Mouse (Mus musculus) c-Kit-positive CD71-negative TER-119-negative erythroid progenitor cells, embryonic 14.5 days (primary cell): ENCODE results near the gene Phf5a.

Experiments
- DNase-seq: peaks from one replicate; pipeline ENCODE4 v3.0.0-alpha.2; 2013; ENCODE audit warnings: low read depth

The Phf5a gene

DNA sequence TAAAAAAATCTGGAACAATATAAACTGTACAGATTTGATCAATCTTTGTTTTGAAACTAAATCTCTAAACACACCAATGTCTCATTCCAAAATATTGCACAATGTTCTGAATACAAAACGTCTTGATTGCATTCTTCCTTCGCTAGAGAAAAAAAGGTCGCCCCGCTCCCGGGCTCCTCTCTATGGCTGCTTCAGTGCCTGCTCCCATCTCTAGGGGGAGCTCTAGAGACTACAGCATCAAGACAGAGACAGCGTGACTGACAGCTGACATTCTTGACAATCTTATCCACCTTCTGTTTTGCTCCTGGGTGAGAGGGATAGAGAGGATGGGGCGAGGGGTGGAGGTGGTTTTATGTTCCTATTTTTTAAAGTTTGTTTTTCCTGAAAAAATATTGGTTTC is 23.4 kb downstream of the Phf5a start:
- peak; percentile 73 for DNase-seq

DNA sequence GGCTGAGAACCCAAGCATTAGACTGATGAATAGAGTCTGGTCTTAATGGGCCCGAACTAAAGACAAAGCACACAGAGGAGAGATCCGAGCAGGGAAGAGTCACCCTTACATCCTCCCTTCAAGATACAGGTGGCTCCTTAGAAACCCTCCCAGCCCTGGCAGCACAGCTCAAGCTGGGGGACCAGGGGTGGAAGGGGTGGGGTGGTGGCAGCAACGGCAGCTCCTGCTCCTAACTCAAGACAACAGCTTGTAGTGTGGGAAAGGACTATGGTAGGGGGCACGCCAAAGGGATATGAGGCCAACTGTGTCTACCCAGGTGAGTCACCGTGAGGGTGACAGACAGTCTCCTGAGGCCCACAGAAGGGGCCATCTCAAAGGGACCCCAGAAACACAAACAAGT is 23.9 kb downstream of the Phf5a start:
- DNase-seq, result no peak

DNA sequence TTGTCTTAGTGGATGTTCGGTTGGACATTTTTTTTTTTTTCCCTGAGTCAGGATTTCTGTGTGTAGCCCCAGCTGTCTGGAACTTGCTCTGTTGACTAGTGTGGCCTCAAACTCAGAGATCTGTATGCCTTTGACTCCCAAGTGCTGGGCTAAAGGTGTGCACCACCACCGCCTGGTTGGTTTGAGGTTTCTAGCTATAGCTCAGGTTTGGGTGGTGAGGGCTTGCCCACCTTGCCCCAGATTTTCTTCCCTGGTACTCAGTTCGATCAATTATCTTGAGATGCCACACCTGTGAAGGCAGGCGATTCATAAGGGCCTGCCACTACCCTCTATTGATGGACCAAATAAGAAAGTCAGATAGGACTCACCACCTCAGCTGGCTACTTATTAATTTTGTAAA is 24.6 kb downstream of the Phf5a start:
- no peak for DNase-seq

DNA sequence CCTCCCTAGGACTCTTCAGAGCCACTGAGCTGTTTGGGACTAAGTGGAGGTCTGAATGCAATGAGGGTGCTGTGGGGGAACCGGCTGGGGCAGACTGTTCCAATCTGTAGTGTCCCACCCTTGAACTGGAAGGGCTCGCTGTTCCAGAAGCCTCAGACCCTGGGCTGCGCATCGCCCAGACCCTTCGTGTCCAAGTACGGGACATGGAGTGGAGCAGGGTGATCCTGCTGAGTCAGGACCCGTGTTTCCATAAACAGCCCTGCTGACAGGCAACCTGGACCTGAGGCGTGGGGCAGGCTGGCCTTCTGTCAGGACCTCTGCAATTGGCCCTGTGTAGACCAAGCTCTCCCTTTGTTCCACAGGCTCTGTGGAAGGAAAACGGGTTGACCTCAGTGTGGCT is 25.0 kb downstream of the Phf5a start:
- DNase-seq, result no peak

DNA sequence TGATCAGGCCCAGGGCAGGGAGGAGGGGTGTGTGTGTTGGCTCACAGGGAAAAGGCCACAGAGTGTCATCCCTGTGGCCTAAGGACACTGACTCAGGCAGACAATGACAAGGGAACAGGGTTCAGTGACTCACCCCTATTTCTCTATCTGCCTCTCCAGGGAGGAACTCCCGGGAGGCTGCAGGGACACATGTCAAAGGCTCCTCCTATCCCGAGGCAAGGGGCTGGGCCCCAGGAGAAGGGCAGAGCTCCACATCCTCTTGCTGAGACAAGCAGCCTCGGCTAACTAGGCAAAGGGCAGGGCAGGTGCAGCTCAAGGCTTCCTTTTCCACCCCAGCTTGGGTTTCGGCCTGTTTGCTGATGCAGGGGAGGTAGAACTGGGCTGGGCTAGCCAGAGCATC is 26.0 kb downstream of the Phf5a start:
- no peak for DNase-seq

DNA sequence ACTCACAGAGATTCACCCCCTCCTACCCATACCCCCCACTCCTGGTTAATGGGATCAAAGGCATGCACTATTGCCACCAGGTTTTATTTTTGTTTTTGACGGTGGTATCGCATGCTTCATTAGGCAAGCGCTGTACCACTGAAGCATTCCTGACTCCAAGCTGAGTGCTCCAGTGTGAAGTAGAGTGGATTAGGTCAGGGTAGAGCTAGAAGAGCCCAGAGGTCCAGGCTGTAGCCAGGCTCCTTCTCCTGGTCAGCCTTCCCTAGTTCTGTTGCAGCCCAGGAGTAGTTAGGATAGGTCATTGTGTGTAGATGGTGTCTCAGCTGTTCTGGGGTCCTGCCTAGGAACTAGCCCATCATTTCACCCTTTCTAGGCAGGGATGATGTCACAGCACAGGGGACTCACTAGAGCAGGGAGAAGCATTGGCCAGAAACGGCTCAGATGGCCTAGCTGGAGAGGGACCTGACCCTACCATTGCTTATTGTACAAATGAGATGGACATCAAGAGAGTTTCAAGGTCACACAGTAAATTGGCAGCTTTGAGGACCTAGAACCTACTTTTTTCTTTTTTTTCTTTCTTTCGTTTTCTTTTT is 26.6 kb downstream of the Phf5a start:
- no peak for DNase-seq

DNA sequence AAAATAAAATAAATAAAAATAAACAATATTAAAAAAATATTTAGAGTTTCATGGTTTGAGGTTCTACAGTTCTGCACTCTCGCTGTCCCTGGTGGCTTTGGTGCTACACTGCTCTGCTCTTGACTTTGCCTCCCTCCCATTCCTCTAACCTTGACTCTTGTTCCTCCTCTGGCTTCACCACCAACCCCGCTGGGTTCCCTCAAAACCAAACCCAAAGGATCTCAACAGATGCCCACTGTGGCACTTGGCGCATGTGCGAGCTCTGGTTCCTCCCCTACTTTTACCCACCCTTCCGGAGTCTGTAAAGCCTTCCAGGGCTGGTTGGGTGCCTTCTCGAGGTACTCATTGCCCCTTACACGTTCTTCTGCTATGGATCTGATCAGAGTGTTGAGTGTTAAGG is 29.4 kb downstream of the Phf5a start:
- no peak for DNase-seq

DNA sequence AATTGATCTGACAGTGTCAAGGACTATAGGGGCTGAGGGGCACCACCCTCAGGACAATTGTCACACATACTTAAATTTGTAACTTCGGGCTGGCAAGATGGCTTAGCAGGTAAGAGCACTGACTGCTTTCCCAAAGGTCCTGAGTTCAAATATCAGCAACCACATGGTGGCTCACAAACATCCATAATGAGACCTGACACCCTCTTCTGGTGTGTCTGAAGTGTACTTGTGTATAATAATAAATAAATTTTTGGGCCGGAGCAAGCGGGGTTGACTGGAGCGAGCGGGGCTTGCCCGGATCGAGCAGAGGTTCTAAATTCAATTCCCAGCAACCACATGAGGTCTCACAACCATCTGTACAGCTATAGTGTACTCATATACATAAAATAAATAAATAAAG is 31.4 kb downstream of the Phf5a start:
- DNase-seq, result no peak

DNA sequence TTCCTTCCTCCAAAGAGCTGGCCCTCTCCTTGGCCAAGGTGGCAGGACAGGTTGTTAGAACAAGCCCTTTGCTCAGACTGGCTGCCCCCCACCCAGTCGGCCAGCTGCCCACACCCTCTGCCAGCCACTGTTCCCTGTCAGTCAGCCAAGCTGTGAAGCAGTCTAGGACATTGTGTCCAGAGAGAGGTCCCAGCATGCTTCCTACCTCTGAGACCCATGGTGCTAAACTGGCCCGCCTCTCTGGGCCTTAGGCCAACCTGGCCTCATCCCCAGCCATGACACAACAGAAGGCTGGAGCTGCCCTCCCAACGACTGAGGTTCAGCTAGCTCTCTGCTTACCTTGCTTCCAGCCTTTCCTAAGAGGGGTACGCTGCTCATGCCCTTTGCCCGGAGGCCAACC is 32.1 kb downstream of the Phf5a start:
- no peak for DNase-seq

DNA sequence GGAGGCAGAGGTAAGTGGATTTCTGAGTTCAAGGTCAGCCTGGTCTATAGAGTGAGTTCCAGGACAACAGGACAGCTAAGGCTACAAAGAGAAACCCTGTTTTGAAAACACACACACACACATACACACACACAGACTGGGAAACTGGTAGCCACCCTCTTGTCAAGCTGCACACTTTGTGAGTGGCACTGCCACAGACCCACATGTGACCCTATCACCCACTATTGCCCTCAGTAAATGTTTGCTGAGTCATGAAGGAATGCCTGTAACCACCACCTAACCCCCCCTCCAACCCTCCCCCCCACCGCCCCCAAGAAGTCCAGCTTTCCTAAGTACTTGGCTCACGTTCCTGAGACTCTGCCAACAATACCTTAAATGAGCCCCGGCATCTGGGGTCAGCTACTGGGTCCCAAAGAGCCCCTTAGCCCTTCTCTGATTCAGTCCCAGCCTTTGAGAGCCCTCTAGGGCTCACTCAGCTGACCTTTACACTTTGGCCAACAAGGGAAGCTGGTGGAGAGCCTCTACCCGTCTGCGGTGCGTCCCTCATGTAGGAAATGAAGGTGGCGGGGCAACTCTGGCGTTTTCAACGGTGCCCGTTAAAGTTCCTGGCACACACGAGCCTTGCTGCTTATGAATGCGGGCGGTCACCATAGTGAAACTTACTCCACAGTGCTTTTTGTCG is 33.0 kb downstream of the Phf5a start:
- no peak for DNase-seq

DNA sequence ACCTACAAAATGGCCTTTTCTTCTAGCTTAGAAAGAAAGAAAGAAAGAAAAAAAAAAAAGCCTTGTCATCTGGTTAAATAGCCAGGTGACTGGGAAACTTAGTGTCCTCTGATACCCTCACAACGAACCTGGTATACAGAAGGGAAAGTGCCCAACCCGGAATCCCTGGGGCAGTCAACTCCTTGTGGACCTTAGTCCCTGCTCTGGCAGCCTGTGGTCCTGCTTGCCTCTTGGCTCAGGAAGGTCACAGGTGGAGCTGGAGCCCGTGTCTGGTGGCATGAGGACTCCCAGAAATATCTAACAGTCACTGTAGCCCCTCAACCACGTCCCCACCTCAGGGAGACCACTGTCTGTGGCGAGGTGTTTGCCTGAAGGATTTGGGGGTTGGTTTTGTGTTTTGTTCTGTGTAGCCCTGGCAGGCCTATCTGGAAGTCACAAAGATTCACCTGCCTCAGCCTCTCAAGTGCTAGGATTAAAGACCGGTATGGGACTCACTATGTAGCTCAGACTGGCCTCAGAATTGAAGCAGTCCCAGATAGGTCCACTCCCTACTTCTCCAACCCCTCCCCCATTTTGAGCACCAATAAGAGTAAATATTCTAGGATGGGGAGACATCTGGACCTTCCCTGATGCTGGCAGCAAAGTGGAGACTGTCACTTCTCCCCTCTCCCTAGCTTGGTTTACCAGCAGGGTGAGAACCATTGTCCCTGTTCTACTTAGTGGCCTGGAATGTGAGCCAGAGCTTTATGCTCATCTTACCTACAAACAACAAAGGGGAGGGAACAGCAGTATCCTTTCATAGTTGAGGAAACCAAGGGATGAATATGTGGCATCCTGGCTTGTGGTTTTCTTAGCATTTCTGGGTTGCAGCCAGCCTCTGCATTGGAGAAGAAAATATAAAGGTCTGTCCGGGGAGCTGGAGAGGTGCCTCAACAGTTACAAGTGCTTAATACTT is 34.5 kb downstream of the Phf5a start:
- no peak for DNase-seq

DNA sequence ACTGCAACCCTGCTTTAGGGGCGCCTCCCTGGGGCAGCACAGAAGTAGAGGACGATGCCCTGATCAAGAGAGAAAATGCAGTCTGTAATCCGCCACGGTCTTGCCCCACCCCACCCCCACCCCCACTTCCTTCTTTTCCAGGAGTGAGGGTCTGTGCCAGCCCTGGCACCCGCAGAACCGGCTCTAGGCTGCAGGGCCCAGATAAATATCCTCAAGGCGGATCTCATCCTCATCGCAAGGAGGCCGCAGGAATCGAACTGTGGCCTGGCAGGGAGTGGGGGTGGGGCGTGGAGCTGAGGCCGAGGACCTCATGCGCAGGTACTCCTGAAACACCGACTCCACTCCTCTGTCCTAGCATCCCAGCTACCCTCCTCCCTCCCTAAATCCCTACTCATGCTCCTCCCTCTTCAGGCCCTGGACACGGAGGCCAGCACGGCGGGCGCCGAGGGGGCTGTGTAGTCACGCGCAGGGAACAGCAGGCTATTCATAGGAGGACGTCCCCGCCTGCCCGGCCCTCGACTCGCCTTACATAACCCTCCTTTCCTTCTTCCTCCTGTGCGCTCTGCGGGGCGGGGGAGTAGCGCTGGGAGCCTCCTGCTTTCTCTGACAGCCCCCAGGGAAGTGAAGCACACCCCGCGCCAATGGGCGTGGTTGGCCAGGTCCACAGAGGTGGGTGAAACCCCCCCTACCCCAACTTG is 35.4 kb downstream of the Phf5a start:
- DNase-seq, result no peak

DNA sequence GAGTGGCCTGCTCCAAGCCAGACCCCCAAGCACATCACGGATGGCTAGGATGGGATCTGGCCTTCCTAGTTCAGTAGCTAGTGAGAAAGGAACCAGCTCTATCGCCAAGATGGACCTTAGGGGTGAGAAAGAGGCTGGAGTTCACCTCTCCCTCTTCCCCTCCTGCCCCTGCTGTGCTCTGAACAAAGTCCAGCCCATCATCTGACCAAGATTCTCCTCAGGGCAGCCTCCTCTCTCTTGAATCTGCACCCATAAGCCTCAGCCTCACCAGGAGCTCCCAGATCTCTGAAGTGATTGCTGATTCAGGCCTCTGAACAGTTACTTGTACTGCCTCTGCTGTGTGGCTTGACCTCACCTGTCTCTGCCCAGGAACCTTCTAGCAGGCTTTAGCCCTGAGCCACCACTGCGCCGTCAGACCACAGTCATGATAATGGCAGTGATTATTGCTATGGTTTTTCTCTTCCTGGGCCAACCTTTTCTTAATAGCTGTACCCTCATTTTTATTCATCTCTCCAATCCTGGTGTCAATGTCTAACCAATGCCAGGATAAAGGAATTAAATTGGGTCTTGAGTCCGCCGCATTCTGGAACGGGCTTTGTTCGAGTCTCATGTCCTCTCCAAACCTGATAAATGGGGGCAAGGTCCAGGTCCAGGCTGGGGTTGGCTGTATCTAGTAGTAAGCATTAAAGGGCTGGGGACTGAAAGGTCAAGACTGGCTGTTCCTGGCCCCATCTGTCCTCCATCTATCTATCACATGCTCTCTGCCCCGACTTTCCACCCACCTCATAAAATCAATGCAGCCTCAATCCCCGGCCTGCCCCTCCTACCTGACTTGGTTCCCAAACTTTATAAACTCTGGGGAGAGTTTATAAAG is 36.5 kb downstream of the Phf5a start:
- DNase-seq, result no peak

DNA sequence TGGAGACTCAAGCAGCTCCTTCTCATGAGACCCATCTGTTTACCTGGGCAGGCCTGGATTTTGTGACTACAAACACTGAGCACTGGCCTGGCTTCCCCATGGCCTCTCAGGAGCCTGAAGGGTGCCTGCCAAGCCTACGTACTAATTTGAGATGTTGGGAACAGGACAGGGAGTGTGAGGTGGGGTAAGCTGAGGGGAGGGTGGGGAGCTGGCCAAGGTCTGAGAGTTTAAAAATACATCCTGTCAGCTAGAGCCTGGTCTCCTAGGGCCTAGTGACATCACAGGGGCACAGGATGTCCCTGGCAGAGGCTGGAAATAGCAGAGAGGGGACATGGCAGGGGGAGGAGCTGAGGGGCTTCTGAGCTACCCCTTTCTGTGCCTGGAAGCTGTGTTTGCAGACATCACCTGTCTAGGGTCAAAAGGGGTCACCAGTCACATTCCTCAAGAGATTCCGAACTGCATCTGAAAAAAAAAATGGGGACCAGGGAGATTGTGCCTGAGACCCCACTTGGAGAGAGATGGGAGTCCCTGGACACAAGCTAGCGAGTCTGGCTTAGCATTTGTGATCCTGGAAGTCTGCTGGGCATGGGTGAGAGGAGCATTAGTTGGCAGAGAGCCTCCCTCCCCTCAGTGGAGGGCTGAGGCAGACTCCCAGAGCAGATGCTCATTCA is 37.4 kb downstream of the Phf5a start:
- no peak for DNase-seq

DNA sequence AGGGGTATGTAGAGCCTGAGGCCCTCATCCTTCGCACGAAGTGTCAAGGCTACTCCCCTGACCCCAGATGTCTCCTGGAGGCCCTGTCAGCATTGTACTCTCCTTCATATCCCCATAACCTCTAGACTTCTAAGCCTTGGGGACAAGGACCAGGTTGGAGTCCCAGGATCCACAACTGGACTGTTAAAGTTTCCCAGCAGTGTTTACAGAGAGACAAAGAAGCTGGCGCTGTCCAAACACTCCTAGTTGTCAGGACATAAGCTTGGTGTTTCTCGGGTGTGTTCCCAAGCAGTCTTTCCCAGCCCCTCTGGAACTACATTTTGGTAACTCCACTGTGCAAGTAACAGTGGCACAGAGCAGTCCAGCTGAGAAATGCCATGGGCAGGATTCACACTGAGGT is 38.2 kb downstream of the Phf5a start:
- no peak for DNase-seq

DNA sequence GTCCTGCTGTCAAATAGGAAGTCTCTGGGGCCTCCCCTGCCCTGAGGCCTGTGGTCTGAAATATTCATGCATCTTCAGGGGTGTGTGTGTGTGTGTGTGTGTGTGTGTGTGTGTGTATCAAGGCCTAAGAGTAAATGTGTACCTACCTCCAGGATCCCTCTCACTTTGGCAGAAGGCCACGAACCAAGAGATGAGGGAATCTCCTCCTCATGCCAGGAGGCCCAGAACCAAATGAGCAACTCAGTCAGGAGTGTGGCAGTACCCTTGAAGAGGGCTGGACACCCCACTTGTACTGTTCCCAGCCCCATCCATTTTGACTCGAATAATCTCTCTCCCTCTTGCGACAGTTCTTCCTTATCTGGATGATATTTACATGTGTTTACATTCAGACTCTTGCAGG is 39.5 kb downstream of the Phf5a start:
- DNase-seq, result no peak

DNA sequence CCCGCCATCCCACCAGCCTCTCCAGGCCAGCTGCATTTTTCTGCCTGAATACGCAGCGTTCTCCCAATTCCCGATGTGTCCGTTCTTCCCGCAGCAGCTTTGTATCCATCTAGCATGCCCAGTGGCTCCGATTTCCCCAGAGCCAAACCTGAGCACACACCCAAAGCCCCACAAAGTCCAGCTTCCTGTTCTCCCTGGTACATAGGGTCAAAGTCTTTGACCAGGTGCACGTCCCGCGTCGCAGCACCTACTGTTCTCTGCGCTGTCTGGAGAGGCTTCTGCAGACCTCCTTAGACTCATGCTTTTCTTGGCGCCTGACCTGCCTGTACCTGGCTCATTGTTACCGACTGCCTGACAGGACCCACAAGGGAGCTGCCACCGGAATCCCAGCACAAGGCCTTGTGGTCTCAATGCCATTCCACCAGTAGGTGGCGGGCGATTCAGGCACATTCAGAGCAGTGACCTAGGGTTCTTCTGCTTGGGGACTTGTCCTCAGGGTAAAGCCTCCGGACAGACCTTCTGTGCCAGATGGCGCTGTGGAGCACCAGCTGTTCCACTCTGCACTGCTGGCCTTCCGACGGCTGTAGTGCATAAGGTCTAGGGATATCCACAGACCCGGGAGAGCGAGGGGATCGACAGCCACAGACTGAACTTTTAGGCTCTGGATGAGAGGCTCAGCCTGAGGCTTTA is 40.4 kb downstream of the Phf5a start:
- peak; percentile 97 for DNase-seq

DNA sequence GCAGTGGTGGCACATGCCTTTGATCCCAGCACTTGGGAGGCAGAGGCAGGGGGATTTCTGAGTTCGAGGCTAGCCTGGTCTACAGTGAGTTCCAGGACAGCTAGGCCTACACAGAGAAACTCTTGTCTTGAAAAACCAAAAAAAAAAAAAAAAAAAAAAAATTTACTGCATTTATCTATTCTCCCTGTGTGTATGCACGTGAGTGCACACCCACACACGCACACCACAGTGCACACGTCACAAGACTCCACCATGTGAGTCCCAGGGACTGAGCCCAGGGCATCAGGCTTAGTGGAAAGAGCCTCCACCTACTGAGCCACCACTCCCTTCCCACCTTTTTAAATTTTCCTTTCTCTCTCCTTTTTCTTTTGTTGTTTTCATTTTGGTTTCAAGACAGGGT is 41.2 kb downstream of the Phf5a start:
- DNase-seq, result no peak

DNA sequence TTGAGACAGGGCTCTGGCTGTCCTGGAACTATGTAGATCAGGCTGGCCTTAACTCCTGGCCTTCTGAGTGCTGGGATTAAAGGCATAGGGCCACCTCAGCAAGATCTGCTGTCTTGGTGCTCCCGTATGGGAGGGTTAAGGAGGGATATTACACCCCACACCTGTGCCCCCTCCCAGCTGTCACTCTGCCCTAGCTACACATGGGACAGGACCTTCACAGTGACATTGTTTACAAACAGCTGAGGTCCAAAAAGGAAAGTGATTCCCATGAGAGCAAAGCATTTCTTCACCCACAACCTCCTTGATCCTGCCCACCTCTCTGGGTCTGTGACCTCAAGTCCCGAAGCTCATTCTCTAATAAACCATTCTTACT is 42.5 kb downstream of the Phf5a start:
- no peak for DNase-seq

DNA sequence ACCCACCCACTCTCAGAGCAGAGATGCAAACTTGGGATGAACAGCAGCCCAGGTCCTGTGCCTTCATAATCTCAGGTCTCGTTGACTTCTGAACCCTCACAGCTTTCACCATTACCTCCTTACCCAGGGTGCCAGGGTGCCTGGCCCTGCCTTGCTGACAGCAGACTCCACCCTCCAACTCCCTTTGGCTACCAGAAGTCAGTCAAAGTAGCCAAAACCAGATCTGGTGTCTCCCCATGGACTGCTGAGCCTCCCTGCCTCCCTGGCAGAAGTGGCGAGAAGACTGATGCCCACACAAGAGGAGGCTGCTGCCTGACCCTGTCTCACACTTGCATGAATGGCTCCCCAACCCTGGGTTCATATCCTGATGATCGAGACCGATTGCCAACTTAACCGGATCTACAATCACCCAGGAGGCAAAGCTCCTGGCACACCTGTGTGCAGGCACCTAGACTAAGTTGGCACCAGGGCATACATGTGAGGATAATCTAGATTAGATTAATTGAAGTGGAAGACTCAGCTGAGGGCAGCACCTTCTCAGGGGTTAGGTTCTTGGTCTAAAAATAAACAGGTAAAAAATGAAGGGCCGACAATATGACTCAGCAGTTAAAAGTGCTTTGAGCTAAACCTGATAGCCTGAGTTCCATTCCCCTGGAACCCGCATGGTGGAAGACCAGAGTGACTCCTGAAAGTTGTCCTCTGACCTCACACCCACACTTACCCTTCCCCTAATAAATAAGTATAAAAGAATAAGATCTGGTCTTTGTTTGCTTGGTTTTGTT is 43.1 kb downstream of the Phf5a start:
- DNase-seq, result no peak
